Mouse (Mus musculus): ENCODE data around the gene Ccdc162. TPM values are rescaled to one million over a fixed set of nuclear protein-coding genes. Genes with fewer than 3 reads are reported as not detected.

Gene Ccdc162
- total RNA-seq, 2 experiments from 2014 or later, result 2.6 to 3.4 TPM

DNA sequence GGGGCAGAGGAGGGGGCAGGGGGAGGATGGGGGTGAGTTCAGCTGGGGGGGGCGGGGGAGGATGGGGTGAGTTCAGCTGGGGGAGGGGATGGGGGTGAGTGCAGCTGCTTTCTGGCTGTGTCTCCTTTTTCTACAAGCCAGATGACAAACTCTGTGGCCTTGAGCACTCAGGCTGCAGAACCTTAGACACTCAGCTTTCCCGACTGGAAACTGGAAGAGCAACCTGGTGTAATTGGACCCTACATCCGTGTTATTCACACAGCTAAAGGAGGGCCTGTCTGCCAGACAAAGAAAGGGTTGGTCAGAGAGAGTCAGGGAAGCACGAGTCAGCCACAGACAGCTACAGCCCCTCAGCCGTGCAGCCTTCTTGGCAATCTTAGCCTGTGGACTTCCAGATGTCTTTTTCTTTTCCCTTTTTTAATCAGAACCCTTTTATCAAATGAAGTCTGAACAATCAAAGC is 133.5 kb downstream of the Ccdc162 start:
- no peak for DNase-seq (ENCODE audit: low spot score in 2 of 2)

DNA sequence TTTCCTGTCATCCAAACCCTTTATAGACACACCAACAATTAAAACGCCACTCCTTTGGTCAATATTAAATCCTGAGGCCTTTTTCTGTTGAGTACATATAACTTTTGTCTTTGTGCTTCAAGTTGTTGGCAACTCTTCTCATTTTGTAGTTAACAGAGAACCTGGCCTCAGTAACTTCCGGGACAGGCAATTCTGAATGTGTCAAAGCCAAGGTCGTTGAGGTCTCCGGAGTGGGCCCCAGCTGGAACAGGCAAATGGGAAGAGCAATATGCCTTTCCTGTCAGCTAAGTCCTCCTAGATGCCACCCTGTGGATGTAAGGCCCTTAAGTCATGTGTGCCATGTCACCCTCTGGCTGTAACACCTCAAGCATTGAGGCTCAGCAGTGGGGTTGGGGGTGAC is 136.0 kb downstream of the Ccdc162 start:
- no peak for DNase-seq (ENCODE audit: low spot score in 2 of 2)

DNA sequence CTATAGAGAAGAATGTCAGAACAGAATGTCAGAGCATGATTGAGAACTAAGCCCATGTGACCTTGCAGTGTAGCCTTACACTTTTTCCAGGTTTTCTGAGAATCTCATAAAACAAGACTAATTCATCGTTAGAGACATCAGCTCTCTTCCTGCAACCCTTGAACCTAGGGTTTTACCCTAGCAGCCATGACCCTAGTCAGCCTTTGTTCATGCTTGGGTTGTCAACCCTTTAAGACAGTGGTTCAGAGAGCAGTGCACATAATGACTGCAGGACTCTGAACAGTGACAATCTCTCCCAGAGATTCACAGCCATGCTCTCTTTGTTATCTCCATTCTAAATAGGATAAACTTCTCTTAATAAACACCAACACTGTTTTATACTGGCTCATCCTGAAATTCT is 137.9 kb downstream of the Ccdc162 start:
- no peak for DNase-seq (ENCODE audit: low spot score in 2 of 2)

DNA sequence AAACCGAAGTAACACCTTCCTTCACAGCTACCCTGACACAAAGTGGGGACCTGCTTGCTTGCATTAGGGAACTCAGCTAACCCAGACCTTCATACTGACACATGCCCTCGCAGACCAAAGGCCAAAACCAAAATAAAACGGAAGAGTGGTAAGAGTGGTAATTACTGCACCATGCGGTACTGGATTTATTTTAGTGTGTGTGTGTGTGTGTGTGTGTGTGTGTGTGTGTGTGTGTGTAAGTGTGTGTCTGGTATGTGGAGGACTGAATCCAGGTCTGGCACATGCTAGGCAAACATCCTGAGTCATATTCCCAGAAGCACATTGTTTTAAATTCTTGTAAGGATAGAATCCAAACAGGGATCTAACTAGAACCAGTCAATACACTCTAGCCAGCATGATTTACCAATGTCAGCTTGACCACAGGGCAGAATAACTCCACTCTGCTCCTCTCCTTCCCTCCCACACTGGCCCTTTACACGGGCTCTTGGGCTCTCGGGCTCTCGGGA is 140.1 kb downstream of the Ccdc162 start:
- no peak for DNase-seq (ENCODE audit: low spot score in 2 of 2)

DNA sequence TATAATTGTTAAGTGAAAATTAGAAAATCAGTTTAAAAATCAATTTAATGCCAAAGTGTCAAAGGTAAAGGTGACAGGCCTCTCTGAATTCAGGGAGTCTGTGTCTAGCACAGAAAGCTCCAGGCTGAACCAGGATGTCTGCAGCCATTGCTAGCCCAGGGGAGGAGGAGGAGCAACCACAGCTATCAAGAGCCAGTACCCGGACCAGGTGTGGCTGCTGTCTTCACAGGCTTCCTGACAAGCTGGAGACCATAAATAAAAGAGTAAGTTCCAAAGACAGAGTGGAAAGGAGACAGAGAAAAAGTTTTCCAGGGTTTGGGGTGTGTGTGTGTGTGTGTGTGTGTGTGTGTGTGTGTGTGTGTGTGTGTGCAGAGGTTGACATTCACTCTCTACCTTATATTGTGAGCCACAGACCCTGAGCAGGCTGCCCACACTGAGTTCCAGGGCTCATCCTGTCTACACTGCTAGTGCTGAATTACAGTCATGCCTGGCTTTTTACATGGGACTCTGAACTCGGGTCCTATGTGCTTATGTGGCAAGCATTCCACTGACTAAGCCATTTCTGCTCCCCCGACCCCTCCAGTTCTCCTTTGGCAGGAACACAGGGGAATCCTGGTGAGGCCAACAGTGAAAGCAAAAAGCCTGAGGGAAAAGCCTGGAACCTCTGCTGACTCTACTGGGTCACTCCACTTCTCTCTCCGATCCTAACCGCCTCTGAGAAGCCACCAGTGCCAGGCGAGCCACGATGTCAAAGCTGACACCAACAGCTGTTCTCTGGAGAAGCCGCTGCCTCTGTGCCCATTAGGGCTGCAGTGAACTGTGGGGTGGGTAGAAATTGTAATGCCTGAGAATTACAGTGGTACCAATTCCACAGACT is 140.7 kb downstream of the Ccdc162 start:
- peak in 1 of 2 experiments; percentile 32 for DNase-seq (ENCODE audit: low spot score in 2 of 2)

DNA sequence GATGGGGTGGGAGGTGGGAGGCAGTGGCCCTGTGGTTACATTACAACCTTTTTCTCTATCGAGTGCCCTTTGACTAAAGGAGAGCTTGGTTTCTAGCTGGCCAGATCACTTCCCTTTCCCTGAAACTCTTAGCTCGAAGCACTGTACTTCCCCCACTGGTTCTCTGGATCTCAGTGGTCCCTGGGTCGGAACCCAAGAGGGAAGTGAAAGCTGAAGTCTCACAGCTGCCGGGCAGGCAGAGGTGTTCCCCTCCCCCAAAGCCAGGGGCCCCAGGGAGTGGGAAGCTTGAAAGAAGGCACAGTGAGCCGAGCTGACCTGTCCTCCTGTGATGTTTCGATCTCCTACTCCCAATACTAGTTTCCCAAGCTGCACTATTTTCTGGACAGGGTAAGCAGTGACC is 143.2 kb downstream of the Ccdc162 start:
- no peak for DNase-seq (ENCODE audit: low spot score in 2 of 2)

DNA sequence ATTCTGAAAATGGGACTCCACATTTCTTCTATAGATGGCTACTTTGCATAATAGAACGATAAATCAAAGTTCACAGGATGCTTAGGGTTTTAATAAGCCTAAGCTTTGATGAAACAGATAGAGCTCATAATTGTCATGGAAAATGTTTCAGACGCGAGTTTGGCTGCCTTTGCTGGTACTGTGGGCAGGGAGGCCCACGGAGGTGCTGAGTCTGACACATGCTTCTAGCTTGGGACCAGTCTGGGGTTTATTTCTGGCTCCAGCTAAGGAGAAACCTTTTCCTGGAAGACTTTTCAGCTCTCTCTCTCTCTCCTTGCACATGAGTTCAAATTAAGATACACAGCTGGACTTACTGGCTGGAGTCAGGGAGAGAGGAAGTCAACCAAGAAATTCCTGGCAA is 144.2 kb downstream of the Ccdc162 start:
- DNase-seq (ENCODE audit: low spot score in 2 of 2), result no peak

DNA sequence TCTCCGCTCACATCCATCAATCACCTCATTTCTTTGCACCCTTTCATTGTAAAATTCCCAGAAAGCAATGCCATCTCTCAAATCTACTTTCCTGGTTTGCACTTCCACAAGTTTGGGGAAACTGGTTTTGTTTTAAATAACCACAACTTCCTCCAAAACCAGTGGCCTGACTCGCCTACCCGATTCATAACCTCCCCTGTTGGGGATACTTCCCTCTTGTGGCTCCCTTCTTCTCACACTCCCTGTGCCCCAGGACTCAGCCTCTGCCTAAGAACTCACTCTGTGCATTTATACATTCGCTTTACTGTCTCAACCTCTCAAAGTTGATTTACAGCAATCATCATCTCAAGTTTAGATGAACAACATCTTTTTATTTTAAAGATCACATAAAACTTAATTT is 145.4 kb downstream of the Ccdc162 start:
- DNase-seq (ENCODE audit: low spot score in 2 of 2), result no peak

DNA sequence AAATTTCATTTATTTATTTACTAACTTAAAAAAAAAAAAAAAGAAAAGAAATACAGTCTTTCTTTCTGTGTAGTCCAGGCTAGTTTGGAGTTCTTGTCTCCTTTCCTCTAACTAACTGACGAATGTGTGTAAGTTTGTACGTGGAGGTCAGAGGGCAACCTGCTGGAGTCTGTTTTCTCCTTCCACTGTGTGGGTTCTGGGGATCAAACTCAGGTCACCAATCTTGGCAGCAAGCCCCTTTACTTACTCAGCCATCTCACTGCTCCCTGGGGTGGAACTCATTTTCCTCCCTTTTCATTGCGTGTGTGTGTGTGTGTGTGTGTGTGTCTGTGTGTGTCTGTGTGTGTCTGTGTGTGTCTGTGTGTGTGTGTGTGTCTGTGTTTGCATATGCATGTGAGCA is 148.1 kb downstream of the Ccdc162 start:
- DNase-seq (ENCODE audit: low spot score in 2 of 2), result no peak

DNA sequence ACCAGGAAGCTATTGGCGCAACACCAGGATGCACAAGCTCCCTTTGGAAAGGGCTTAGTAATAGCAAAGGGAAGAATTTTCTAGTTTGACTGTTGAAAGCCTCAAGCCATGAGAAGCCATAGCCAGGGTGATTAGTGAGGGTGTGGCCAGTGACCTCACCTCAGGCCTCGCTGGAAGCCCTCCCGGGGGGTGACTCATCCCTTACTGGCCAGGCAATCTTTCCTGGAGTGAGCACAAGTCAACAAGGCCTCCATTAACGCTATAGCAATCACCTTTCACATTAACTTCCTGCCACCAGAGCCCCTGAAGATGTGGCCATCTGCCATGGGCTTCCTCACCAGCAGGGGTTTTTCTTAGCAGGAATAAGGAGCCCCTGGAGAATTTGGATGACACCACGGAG is 151.3 kb downstream of the Ccdc162 start:
- peak; percentile 50 to 72 for DNase-seq (ENCODE audit: low spot score in 2 of 2)

DNA sequence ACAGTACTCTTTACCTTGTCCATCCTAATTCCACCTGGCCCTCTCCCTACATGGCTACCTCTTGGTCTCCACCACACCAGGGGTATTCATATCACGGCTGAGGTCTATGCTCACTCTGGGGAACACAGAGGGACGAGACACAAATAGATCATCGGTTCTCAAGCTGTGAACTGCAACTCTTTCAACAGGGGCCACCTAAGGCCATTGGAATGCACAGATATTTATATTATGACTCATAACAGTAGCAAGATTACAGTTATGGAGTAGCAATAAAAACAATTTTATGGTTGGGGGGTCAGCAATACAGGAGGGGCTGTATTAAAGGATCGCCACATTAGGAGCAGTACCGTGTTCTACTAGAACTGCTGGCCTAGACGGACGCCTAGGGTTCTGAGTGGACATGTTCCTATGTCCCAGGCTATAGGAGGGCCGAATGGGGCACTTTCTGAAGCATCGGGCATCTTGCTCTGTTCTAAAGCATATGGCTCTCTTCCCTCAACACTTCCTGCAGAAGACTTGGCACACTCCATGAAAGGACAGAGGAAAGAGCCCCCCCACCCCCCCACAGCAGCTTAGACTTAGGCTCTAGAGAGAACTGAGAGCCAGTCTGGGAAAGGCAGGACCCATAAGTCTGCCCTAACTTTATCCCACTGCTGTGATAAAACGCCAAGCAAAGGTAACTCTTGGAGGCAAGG is 154.6 kb downstream of the Ccdc162 start:
- no peak for DNase-seq (ENCODE audit: low spot score in 2 of 2)

DNA sequence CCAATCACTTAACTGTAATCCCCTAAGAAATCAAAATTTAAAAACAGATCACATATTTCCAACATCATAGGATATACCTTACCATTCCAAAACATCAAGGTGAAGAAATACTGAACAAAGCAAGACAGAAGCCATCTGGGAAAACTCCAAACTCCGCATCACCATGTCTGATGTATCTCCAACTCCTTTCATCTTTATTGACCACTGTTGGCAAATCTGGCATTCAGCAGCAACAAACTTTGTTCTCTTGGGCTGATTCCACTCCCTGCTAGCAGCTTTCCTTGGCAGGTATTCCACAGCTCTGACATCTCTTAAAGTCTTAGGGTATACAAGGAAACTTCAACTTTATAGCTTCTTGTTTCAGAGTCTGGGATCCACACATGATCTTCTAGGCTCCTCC is 158.0 kb downstream of the Ccdc162 start:
- no peak for DNase-seq (ENCODE audit: low spot score in 2 of 2)

DNA sequence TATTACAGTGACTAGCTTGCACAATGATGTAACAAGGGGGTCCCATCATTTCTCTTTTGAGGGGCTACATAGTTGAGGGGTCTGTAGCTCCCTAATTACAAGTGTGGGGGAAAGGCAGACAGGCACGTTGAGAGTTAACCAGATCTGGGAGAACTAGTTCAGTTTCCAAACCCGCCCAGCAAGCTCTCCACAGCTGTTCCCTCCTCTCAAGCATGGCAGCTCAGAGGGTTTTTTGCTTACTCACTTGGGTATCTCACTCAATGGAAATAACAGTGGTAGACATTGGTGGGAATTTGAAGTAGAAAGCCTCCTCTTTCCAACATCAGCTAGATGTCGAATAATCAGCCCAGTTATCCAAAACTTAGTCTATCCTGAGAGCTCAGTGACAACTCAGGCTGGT is 161.4 kb downstream of the Ccdc162 start:
- DNase-seq (ENCODE audit: low spot score in 2 of 2), result no peak

DNA sequence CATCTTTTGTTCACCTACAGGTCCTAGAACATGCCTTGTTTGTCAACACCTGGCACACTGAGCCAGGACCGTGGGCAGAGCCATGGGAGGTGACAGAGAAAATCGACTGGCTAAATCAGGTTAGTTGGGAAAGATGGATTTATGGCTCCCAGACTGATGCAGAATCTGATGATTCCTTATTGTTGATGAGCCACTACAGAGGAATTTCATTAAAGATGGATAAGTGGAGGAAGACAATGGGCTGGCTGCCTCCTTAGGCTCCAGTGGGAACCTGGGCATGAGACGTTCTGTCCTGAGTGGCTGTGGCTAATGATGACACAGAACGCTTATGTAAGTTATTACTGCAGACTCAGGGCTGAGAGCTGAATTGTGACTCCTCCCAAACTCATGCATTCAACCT is 162.7 kb downstream of the Ccdc162 start:
- DNase-seq (ENCODE audit: low spot score in 2 of 2), result no peak

DNA sequence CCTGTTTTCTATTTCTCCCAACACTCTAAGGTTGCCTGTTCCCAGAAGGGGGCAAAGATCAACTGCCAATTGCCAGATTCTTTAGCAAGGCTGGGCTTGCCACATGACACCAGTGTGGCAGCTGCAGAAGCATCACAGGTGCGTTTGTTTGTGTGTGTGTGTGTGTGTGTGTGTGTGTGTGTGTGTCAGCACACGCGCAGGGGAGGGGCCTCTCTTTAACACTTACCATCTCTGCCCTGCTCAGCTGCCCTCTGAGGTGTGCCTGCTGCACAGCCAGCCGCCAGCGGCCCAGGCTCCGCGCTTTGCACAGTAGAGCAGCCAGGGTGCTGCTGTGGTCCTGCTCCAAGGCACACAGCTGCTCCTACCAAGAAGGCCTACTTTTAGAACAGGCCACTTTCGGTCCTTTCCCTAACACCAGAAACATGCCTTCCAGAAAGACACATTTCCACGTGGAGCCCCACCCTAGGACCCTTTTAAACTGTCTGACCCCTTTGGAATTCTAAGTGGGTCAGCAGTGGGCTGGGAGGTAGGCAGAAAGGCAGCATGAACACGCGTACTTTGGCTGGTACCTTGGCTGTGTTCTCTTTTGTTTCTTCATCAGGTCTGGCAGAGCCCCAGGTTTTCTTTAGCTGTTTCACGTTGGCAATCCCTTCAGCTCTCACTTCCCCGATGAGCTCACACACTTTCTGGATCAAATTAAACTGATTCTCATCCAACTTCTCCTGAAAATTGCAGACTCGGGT is 163.4 kb downstream of the Ccdc162 start:
- DNase-seq (ENCODE audit: low spot score in 2 of 2), result peak in 1 of 2 experiments; percentile 45

DNA sequence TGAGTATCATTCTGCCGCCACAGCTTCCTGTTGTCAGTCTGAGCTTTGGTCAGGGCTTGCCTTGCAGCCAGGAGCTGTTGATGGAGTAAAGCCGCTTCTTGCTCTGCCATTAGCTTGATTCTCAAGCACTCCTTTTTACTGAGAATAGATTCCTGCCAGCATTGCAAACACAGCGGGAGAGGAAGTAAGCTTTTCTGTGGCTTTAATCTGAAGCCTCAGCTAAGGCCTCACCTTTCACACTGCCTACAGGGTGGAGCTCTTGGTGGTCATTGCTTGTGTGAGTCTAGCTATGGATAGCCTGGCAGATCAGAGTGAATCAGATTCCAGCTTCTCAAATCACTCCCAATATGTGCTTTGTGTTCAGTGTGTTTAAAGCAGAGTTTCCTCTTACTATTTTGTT is 164.1 kb downstream of the Ccdc162 start:
- no peak for DNase-seq (ENCODE audit: low spot score in 2 of 2)

DNA sequence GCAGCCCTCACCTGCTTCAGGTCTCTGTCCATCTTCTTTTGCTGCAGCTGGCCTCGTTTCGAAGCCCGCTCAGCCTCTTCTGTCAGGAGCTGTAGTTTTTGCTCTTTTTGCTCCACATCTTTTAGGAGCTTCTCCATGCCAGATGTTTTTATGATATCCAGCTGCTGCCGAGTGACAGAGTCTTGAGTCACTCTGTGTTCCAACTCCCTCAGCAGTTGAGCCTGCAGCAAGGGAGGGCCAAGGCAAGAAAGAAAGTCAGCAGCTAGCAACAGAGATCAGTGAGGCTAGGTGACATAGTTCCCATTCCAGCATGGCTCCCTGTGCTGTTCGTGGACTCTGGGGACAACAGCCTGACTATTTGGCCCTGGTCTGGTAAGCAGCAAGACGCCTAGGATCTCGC is 165.7 kb downstream of the Ccdc162 start:
- DNase-seq (ENCODE audit: low spot score in 2 of 2), result no peak

DNA sequence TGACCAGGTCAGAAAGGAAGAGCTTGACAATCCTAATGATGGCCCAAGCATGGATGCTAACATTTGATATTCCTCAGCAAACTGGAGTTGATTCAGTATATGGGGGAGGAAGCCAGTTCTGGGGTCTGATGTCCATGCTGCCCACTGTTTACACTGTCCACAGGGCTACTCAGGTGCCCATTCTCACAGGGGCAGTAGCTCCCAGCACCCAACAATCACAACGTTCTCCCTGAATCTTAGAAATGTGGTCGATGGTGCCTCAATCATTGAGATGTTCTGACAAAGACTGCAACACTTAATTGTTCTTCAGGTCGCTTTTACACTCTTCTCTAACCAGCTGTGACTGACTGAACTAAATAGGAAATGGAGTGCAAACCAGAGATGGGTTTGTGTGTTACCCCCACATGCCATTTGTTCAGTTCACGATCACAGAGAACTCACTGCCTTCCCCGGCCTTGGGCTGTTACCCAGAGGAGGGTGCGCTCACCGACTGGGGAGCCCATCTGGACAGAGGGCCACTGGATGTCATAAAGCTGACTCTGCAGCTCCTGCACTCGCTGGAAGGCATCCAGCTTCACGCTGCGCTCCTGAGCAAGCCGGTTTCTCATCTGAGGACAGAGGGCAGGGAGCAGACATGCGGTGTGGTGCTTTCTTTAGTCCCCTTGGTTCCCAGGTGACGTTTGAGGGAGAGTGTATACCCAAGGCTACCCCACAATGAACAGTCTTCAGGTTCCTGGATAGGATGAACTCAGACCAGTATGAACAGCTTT is 169.9 kb downstream of the Ccdc162 start:
- peak in 1 of 2 experiments; percentile 25 for DNase-seq (ENCODE audit: low spot score in 2 of 2)

DNA sequence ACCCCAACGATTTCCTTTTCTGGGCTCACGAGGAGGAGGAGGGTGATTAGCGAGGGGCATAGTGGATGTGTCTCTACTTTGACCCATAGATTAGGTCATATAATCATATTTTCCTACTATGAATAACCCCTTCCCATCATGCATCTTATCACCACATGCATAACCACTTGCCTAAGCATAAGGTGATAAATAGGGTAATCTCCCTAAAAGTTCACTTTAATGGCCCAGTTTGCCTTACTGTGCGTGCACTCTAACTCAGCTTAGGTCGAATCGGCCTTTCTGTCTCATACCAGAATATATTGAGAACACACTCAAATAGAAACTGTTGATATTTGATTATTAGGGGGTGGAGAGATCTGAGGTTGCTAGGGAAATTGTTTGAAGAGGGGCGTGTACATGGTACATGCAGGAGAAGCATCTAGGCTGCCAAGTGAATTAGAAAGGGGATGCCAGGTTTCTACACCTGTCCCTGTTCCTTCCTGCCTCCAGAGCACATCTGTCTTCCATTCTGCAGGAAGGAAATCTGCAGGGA is 171.1 kb downstream of the Ccdc162 start:
- no peak for DNase-seq (ENCODE audit: low spot score in 2 of 2)

DNA sequence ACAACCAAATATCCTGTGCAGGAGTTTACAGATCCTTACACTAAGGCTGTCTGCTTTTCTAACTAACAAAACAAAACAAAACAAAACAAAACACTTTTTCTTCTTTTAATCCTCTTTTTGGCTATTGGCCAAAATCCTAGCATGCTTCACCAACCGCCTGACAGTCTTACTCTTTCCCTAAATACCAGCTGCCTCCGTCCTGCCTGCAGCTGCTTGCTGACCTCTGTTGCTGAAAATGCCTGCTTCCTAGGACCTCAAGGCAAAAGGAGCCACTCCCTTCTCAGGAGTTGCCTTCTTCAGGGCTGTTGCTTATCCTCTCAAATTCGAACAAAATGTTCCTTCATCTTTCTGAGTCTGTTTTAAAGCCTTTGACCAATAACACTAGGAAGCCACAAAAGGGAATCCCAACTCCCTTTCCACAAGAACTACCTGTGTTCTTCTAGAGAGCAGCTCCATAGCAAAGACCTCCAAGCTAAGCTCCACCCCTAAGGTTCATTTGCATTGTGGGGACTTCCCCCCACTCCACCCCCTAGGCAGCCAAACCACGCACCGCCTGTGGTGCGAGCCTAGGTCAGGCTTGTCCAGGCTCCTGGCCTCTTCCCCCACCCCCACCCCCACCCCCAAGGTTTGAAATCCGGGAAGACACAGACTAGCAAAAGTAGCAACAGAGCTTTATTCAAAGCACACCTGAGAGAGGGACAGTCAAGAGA is 171.8 kb downstream of the Ccdc162 start:
- no peak for DNase-seq (ENCODE audit: low spot score in 2 of 2)

Data from gastrocnemius, postnatal 4 days (tissue).